Mouse (Mus musculus): ENCODE measurements at regions not wholly inside any gene's neighbourhood (a gene's known extent, or its start where the extent isn't known, plus 50 kb on each side); places are given as distances from the start of the nearest gene placed in this dataset.
A peak's percentile ranks its signal among the peaks of the same experiment; 100 is the strongest.

GRCm38 (mm10) chr3:82781464-82781863 lies 94.8 kb downstream of the Rbm46 start:
- Histone ChIP-seq H3K27me3 (no peaks in the 10 kb centered on the region), H3K4me2 (replicated peaks) (no peak overlapping the region), H3K4me3 (no peak overlapping the region), H3K27ac (replicated peaks) (no peak overlapping the region), H3K36me3 (no peaks in the 10 kb centered on the region), H3K4me1 (no peaks in the 10 kb centered on the region), H3K9me3 (no peaks in the 10 kb centered on the region), H3K9ac (replicated peaks) (no peak overlapping the region)
- ATAC-seq (replicated peaks) = no peak
- 78% methylated on average over 1 of the region's 1 CpGs for WGBS

DNA sequence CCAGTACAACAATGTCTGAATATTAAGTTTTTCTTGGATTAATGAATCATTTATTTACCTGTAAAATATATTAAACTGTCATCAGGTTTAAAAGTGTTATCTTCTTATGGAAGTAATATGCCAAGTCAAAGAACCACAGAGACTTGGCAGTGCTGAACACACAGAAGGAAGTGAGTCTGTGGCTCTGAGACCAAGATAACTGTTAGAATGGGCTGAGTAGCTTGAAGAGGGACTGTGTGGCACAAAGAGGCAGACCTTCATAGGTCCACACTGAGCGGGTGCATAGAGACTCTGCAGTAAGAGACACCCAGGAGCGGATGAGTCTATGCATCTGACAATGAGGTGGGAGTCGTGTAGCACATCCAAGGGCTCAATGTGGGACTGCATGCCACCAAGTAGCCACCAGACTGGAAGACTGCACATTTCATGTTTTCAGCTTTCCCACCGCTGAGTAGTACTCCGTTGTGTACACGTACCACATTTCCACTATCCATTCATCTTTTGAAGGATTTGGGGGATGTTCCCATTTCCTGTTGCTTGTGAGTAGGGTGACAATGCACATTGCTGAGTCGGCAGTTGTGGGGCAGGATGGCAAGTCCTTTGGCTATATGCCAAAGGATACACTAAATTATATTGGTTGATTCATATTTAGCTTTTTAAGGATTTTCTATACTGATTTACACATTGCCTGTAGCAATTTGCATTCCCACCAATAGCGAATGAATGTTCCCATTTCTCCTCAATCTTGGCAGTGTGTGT lies 105.6 kb downstream of the Rbm46 start:
- H3K36me3 ChIP-seq = no peaks in the 10 kb centered on the region
- no peak overlapping the region for H3K4me2 ChIP-seq (replicated peaks)
- WGBS = 95% methylated on average over 8 of the region's 8 CpGs
- no peak overlapping the region for H3K27ac ChIP-seq (replicated peaks)
- no peak overlapping the region for H3K4me3 ChIP-seq
- H3K9ac ChIP-seq (replicated peaks) = no peak overlapping the region
- no peaks in the 10 kb centered on the region for H3K9me3 ChIP-seq
- no peaks in the 10 kb centered on the region for H3K27me3 ChIP-seq
- no peaks in the 10 kb centered on the region for H3K4me1 ChIP-seq
- ATAC-seq (replicated peaks) = no peak

- no peak overlapping the region for H3K9ac ChIP-seq (replicated peaks)
- no peaks in the 10 kb centered on the region for H3K27me3 ChIP-seq
- H3K4me1 ChIP-seq = no peaks in the 10 kb centered on the region
- no peak overlapping the region for H3K27ac ChIP-seq (replicated peaks)
- WGBS = 71% methylated on average over 5 of the region's 5 CpGs
- H3K4me2 ChIP-seq (replicated peaks) = no peak overlapping the region
- no peaks in the 10 kb centered on the region for H3K9me3 ChIP-seq
- H3K4me3 ChIP-seq = no peak overlapping the region
- no peak for ATAC-seq (replicated peaks)
- no peaks in the 10 kb centered on the region for H3K36me3 ChIP-seq
Observed at GRCm38 (mm10) chr3:82767484-82767883, 108.8 kb downstream of the Rbm46 start.

DNA sequence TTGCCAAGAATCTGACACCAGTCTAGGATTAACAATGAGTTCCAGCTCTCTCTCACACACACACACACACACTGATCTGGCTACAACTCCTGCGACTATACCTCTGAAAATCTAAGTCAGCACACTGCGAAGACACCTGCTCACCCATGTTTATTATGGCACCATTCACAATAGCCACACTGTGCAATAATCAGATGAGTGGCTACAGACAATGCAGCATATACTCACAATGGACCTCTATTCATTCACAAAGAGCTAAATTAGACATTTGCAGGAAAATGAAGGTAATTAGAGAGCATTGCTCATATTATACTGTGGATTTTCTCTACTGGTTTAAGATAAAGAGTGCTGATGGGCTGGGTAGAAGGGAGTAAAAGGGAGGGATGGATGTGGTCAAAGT lies 116.3 kb downstream of the Rbm46 start:
- no peak for ATAC-seq (replicated peaks)
- no peaks in the 10 kb centered on the region for H3K9me3 ChIP-seq
- WGBS = 45% methylated on average over 2 of the region's 2 CpGs

GRCm38 (mm10) chr3:82758967-82759366 lies 117.3 kb downstream of the Rbm46 start:
- no peaks in the 10 kb centered on the region for H3K27me3 ChIP-seq
- no peaks in the 10 kb centered on the region for H3K36me3 ChIP-seq
- H3K27ac ChIP-seq (replicated peaks) = no peak overlapping the region
- no peaks in the 10 kb centered on the region for H3K4me1 ChIP-seq
- no peak overlapping the region for H3K4me2 ChIP-seq (replicated peaks)
- H3K9ac ChIP-seq (replicated peaks) = no peak overlapping the region
- ATAC-seq (replicated peaks) = no peak
- H3K9me3 ChIP-seq = no peaks in the 10 kb centered on the region
- H3K4me3 ChIP-seq = no peak overlapping the region
- WGBS = 74% methylated on average over 1 of the region's 1 CpGs

More for the DNA sequence above, 116.3 kb downstream of the Rbm46 start:
- Histone ChIP-seq H3K27me3 (no peaks in the 10 kb centered on the region), H3K36me3 (no peaks in the 10 kb centered on the region), H3K27ac (replicated peaks) (no peak overlapping the region), H3K4me1 (no peaks in the 10 kb centered on the region), H3K4me2 (replicated peaks) (no peak overlapping the region), H3K9ac (replicated peaks) (no peak overlapping the region), H3K4me3 (no peak overlapping the region)

- 0 out of 2 replicates have a peak, but pooled peaks have one; percentile 35 for ATAC-seq (replicated peaks)
- H3K9me3 ChIP-seq = no peaks in the 10 kb centered on the region
- no peaks in the 10 kb centered on the region for H3K36me3 ChIP-seq
- H3K27ac ChIP-seq (replicated peaks) = no peak overlapping the region
- H3K4me1 ChIP-seq = no peaks in the 10 kb centered on the region
- no peaks in the 10 kb centered on the region for H3K27me3 ChIP-seq
- 30% methylated on average over 3 of the region's 3 CpGs for WGBS
- H3K9ac ChIP-seq (replicated peaks) = no peak overlapping the region
- no peak overlapping the region for H3K4me2 ChIP-seq (replicated peaks)
- no peak overlapping the region for H3K4me3 ChIP-seq
Observed at GRCm38 (mm10) chr3:82725546-82725945, 150.7 kb downstream of the Rbm46 start.

DNA sequence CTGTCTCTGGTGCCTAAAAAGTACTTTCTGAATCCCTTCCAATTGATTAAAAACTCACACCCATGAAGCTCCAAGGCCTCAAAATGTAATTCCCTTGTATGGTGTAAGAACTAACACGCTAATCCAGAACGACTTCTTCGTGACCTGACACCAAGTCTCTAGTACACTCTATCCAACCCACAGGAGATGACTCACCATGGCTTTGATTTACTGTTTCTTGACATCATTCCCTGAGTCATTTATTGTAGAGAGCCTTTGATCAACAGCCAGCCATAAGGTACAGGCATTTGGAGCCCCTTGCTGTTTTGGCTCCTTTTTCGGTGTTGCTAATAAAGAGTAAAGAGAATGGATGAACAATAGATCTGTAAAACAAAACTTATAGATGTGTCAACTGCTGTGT lies 159.7 kb upstream of the Npy2r start:
- Histone ChIP-seq H3K36me3 (no peaks in the 10 kb centered on the region), H3K9ac (replicated peaks) (no peak overlapping the region), H3K27ac (replicated peaks) (no peak overlapping the region), H3K9me3 (no peaks in the 10 kb centered on the region), H3K4me2 (replicated peaks) (no peak overlapping the region), H3K27me3 (no peaks in the 10 kb centered on the region), H3K4me1 (no peaks in the 10 kb centered on the region), H3K4me3 (no peak overlapping the region)
- no peak for ATAC-seq (replicated peaks)
- 92% methylated on average over 4 of the region's 4 CpGs for WGBS

DNA sequence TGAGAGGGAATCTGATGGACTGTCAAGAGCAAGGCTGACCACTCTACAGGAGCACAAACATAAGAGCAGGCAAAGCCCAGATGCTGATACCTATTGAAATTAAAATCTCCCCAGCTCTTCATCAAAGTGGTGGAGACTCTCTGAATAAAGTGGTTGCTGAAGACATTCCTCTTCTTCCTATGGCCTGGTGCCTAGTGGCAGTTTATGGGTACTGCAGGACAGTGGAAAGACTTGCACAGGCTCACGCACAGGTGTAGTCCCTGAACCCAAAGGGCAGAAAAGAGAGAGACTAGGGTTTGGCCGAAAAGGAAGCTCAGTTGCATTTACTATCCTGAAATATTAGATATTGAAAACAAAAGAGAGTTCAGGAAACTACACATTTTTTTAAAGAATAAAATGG lies 144.2 kb upstream of the Npy2r start:
- Histone ChIP-seq H3K27ac (replicated peaks) (no peak overlapping the region), H3K36me3 (no peaks in the 10 kb centered on the region), H3K9ac (replicated peaks) (no peak overlapping the region), H3K4me3 (no peak overlapping the region), H3K4me1 (no peaks in the 10 kb centered on the region), H3K4me2 (replicated peaks) (no peak overlapping the region), H3K9me3 (no peaks in the 10 kb centered on the region), H3K27me3 (no peaks in the 10 kb centered on the region)
- no peak for ATAC-seq (replicated peaks)
- WGBS = 90% methylated on average over 2 of the region's 2 CpGs

GRCm38 (mm10) chr3:82656159-82656874 lies 108.4 kb upstream of the Npy2r start:
- no peaks in the 10 kb centered on the region for H3K9me3 ChIP-seq
- no peak overlapping the region for H3K9ac ChIP-seq (replicated peaks)
- no peak overlapping the region for H3K27ac ChIP-seq (replicated peaks)
- H3K27me3 ChIP-seq = no peaks in the 10 kb centered on the region
- no peaks in the 10 kb centered on the region for H3K36me3 ChIP-seq
- no peak overlapping the region for H3K4me3 ChIP-seq
- WGBS = 66% methylated on average over 8 of the region's 8 CpGs
- H3K4me2 ChIP-seq (replicated peaks) = no peak overlapping the region
- ATAC-seq (replicated peaks) = 0 out of 2 replicates have a peak, but pooled peaks have one; percentile 33
- H3K4me1 ChIP-seq = peaks cover 7% of the 10 kb centered on the region; the same call in 1 of the 2 replicates

- H3K27ac ChIP-seq (replicated peaks) = no peak overlapping the region
- no peak overlapping the region for H3K4me3 ChIP-seq
- WGBS = 36% methylated on average over 2 of the region's 2 CpGs
- no peak overlapping the region for H3K4me2 ChIP-seq (replicated peaks)
- H3K4me1 ChIP-seq = peaks cover 7% of the 10 kb centered on the region; the same call in 1 of the 2 replicates
- H3K36me3 ChIP-seq = no peaks in the 10 kb centered on the region
- no peak for ATAC-seq (replicated peaks)
- H3K9me3 ChIP-seq = no peaks in the 10 kb centered on the region
- no peak overlapping the region for H3K9ac ChIP-seq (replicated peaks)
- no peaks in the 10 kb centered on the region for H3K27me3 ChIP-seq
Observed at GRCm38 (mm10) chr3:82652346-82652745, 104.5 kb upstream of the Npy2r start.

DNA sequence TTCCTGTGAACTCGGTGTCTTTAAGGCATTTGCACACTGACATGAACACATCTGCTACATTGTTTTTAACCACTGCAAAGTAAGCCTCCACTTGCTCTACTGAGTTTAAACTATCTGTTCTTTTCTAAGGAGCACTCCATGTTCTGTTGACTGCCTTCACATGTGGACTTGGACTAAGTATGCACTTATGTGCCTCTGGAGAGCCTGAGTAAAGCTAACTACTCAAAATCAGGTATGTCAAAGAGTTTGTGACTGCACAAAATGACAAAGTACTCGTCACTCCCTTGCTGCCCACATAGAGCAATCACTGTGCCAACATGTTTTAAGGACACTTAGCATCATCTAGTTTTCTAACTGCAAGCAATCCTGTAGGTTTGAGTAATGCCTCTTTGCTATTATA lies 92.2 kb upstream of the Npy2r start:
- H3K4me3 ChIP-seq = no peak overlapping the region
- H3K27me3 ChIP-seq = no peaks in the 10 kb centered on the region
- no peaks in the 10 kb centered on the region for H3K4me1 ChIP-seq
- no peaks in the 10 kb centered on the region for H3K9me3 ChIP-seq
- no peak overlapping the region for H3K4me2 ChIP-seq (replicated peaks)
- no peaks in the 10 kb centered on the region for H3K36me3 ChIP-seq
- no peak for ATAC-seq (replicated peaks)
- WGBS = 82% methylated on average over 2 of the region's 2 CpGs
- H3K9ac ChIP-seq (replicated peaks) = no peak overlapping the region
- no peak overlapping the region for H3K27ac ChIP-seq (replicated peaks)

- H3K4me3 ChIP-seq = no peak overlapping the region
- H3K27me3 ChIP-seq = no peaks in the 10 kb centered on the region
- no peak overlapping the region for H3K9ac ChIP-seq (replicated peaks)
- H3K4me1 ChIP-seq = no peaks in the 10 kb centered on the region
- H3K36me3 ChIP-seq = no peaks in the 10 kb centered on the region
- H3K27ac ChIP-seq (replicated peaks) = no peak overlapping the region
- 31% methylated on average over 3 of the region's 3 CpGs for WGBS
- H3K4me2 ChIP-seq (replicated peaks) = no peak overlapping the region
- no peaks in the 10 kb centered on the region for H3K9me3 ChIP-seq
- ATAC-seq (replicated peaks) = peak; percentile 66; the same call in 1 of the 2 replicates
Observed at GRCm38 (mm10) chr3:82636666-82637065, 88.8 kb upstream of the Npy2r start.
